Mouse (Mus musculus) c-Kit-positive CD71-positive TER-119-negative erythroid progenitor cells, embryonic 14.5 days (primary cell): Measurements from ENCODE around the gene Dad1.

Experiments used
- DNase-seq: peaks from one replicate; pipeline ENCODE4 v3.0.0-alpha.2; 2013; ENCODE audit warnings: low read depth

Gene Dad1

GRCm38 (mm10) chr14:54224484-54225467 is 29.1 kb downstream of the Dad1 start:
- no peak for DNase-seq

GRCm38 (mm10) chr14:54224064-54224417 is 29.9 kb downstream of the Dad1 start:
- DNase-seq, result no peak

- DNase-seq, result no peak
These were observed 30.4 kb downstream of the Dad1 start for GRCm38 (mm10) chr14:54223315-54224063.

- no peak for DNase-seq
These were observed 31.6 kb downstream of the Dad1 start for GRCm38 (mm10) chr14:54222289-54222727.

GRCm38 (mm10) chr14:54221641-54222040 is 32.3 kb downstream of the Dad1 start:
- no peak for DNase-seq

GRCm38 (mm10) chr14:54220726-54221494 is 33.0 kb downstream of the Dad1 start:
- no peak for DNase-seq

- no peak for DNase-seq
These were observed 34.1 kb downstream of the Dad1 start for GRCm38 (mm10) chr14:54219849-54220248.

GRCm38 (mm10) chr14:54219256-54219655 is 34.6 kb downstream of the Dad1 start:
- no peak for DNase-seq

GRCm38 (mm10) chr14:54218721-54219120 is 35.2 kb downstream of the Dad1 start:
- no peak for DNase-seq

GRCm38 (mm10) chr14:54218233-54218632 is 35.7 kb downstream of the Dad1 start:
- DNase-seq, result no peak

GRCm38 (mm10) chr14:54216126-54216525 is 37.8 kb downstream of the Dad1 start:
- DNase-seq, result no peak

- no peak for DNase-seq
These were observed 39.0 kb downstream of the Dad1 start for GRCm38 (mm10) chr14:54214901-54215300.

GRCm38 (mm10) chr14:54214477-54214876 is 39.4 kb downstream of the Dad1 start:
- no peak for DNase-seq

GRCm38 (mm10) chr14:54213734-54214133 is 40.2 kb downstream of the Dad1 start:
- DNase-seq, result no peak

- no peak for DNase-seq
These were observed 42.1 kb downstream of the Dad1 start for GRCm38 (mm10) chr14:54211755-54212154.

- DNase-seq, result no peak
These were observed 42.7 kb downstream of the Dad1 start for GRCm38 (mm10) chr14:54211199-54211598.

GRCm38 (mm10) chr14:54210401-54210800 is 43.5 kb downstream of the Dad1 start:
- no peak for DNase-seq

GRCm38 (mm10) chr14:54209932-54210331 is 44.0 kb downstream of the Dad1 start:
- no peak for DNase-seq

- no peak for DNase-seq
These were observed 45.2 kb downstream of the Dad1 start for GRCm38 (mm10) chr14:54208741-54209140.

GRCm38 (mm10) chr14:54207924-54208323 is 46.0 kb downstream of the Dad1 start:
- no peak for DNase-seq

GRCm38 (mm10) chr14:54206750-54207550 is 47.0 kb downstream of the Dad1 start:
- no peak for DNase-seq
